Mouse (Mus musculus): Measurements from ENCODE around the gene Ccdc85a. TPM values are rescaled to one million over a fixed set of nuclear protein-coding genes. Genes with fewer than 3 reads are reported as not detected.
A peak's percentile ranks its signal among the peaks of the same experiment; 100 is the strongest.

The Ccdc85a gene
- polyA plus RNA-seq (2014; fragmentation: Nextera tagmentation; extraction: Ambion mirVana), result 5.0 and 6.1 TPM in 2 replicates

- Histone ChIP-seq H3K4me3 (ENCODE audit: low read depth, low read length) (peak within 1 kb of the TSS; percentile 61), H3K27me3 (ENCODE audit: control insufficient read depth, insufficient read depth, low read length) (peaks cover 11% of the 10 kb centered on the region), H3K9me3 (ENCODE audit: control insufficient read depth, low read length) (no peaks in the 10 kb centered on the region), H3K4me1 (ENCODE audit: control insufficient read depth, insufficient read depth, low read length) (peaks cover 2% of the 10 kb centered on the region; the same call in 1 of the 2 replicates), H3K4me2 (ENCODE audit: low read depth) (peak within 1 kb of the TSS; percentile 98), H3K36me3 (ENCODE audit: control insufficient read depth, insufficient read depth, low read length) (no peaks in the 10 kb centered on the region), H3K27ac (ENCODE audit: low read depth, low read length) (no peak within 1 kb of the TSS), H3K9ac (ENCODE audit: low read length) (peak within 1 kb of the TSS; percentile 46)
- peak; percentile 97 for ATAC-seq (ENCODE audit: insufficient read depth, low FRiP score, low TSS enrichment)
- WGBS, result under 1% methylated on average over 25 of the region's 25 CpGs
- DNase-seq (ENCODE audit: low spot score), result peak; percentile 89
Measured at GRCm38 (mm10) chr11:28583911-28584434, at the start of gene Ccdc85a. Gene Ccdc85a, minus strand, starts transcription at chr11:28584324.

GRCm38 (mm10) chr11:28633571-28634125 is 49.5 kb upstream of the Ccdc85a start:
- Histone ChIP-seq H3K9ac (ENCODE audit: low read length) (no peak overlapping the region), H3K27me3 (ENCODE audit: control insufficient read depth, insufficient read depth, low read length) (no peaks in the 10 kb centered on the region), H3K9me3 (ENCODE audit: control insufficient read depth, low read length) (no peaks in the 10 kb centered on the region), H3K4me2 (ENCODE audit: low read depth) (no peak overlapping the region), H3K27ac (ENCODE audit: low read depth, low read length) (no peak overlapping the region), H3K36me3 (ENCODE audit: control insufficient read depth, insufficient read depth, low read length) (no peaks in the 10 kb centered on the region), H3K4me1 (ENCODE audit: control insufficient read depth, insufficient read depth, low read length) (no peaks in the 10 kb centered on the region), H3K4me3 (ENCODE audit: low read depth, low read length) (no peak overlapping the region)
- WGBS, result 32% methylated on average over 1 of the region's 1 CpGs
- no peak for DNase-seq (ENCODE audit: low spot score)
- no peak for ATAC-seq (ENCODE audit: insufficient read depth, low FRiP score, low TSS enrichment)

- Histone ChIP-seq H3K36me3 (ENCODE audit: control insufficient read depth, insufficient read depth, low read length) (no peaks in the 10 kb centered on the region), H3K27ac (ENCODE audit: low read depth, low read length) (no peak overlapping the region), H3K9me3 (ENCODE audit: control insufficient read depth, low read length) (no peaks in the 10 kb centered on the region), H3K9ac (ENCODE audit: low read length) (no peak overlapping the region), H3K4me2 (ENCODE audit: low read depth) (no peak overlapping the region), H3K4me3 (ENCODE audit: low read depth, low read length) (no peak overlapping the region), H3K27me3 (ENCODE audit: control insufficient read depth, insufficient read depth, low read length) (no peaks in the 10 kb centered on the region), H3K4me1 (ENCODE audit: control insufficient read depth, insufficient read depth, low read length) (no peaks in the 10 kb centered on the region)
- DNase-seq (ENCODE audit: low spot score) (no peak), ATAC-seq (ENCODE audit: insufficient read depth, low FRiP score, low TSS enrichment) (no peak)
- WGBS, result 95% methylated on average over 1 of the region's 1 CpGs
Measured at GRCm38 (mm10) chr11:28633093-28633492, 49.0 kb upstream of the Ccdc85a start.

DNA sequence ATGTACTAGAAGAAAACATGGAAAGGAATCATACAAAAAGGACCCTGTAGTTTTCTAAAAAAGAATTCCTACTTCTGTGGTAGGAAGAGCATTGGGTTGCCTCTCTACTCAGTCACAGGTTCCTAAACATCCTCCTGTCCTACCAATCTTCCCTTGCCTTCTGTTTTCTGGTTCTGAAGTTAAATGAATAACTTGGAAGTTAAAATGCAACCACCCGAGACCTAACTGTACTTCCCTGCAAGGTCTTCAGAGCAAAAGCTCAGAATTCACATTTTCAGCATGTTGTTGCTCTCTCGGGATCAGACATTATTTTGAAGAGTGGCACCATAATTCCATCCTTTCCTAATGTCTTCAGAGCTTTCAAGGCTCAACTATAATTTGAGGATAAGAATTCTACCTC is 46.6 kb upstream of the Ccdc85a start:
- Histone ChIP-seq H3K4me3 (ENCODE audit: low read depth, low read length) (no peak overlapping the region), H3K9ac (ENCODE audit: low read length) (no peak overlapping the region), H3K27me3 (ENCODE audit: control insufficient read depth, insufficient read depth, low read length) (no peaks in the 10 kb centered on the region), H3K36me3 (ENCODE audit: control insufficient read depth, insufficient read depth, low read length) (no peaks in the 10 kb centered on the region), H3K4me2 (ENCODE audit: low read depth) (no peak overlapping the region), H3K9me3 (ENCODE audit: control insufficient read depth, low read length) (no peaks in the 10 kb centered on the region), H3K27ac (ENCODE audit: low read depth, low read length) (no peak overlapping the region), H3K4me1 (ENCODE audit: control insufficient read depth, insufficient read depth, low read length) (no peaks in the 10 kb centered on the region)
- 83% methylated on average over 2 of the region's 2 CpGs for WGBS
- ATAC-seq (ENCODE audit: insufficient read depth, low FRiP score, low TSS enrichment) (no peak), DNase-seq (ENCODE audit: low spot score) (no peak)

DNA sequence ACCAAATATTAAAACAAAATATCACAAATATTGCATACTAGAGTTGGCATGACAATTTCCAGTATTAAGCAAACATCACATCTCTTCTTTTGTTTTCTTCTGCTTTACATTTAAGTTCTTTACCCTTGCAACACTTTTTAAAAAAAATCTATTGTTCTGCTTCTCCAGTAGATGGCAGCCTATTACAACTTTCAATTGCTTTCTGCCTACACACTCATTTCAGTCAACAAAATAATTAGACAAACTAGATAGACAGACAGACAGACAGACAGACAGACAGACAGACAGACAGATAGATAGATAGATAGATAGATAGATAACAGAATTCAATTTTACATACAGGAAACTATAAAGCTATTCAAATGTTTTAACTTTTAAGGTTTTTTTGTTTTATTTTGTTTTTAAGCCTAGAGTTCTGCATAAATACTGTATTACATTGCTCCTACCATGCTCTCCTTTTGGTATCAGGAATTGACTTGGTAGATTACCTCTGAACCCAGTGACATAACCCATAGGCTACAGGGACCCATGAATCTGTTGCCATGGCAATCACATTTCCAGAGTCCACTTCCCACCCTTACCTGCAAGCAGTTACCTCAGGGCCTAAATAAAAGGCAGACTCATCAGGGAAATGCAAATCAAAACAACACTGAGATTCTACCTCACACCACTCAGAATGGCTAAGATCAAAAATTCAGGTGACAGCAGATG is 26.8 kb upstream of the Ccdc85a start:
- Histone ChIP-seq H3K4me1 (ENCODE audit: control insufficient read depth, insufficient read depth, low read length) (no peaks in the 10 kb centered on the region), H3K9ac (ENCODE audit: low read length) (no peak overlapping the region), H3K9me3 (ENCODE audit: control insufficient read depth, low read length) (no peaks in the 10 kb centered on the region), H3K36me3 (ENCODE audit: control insufficient read depth, insufficient read depth, low read length) (no peaks in the 10 kb centered on the region), H3K27me3 (ENCODE audit: control insufficient read depth, insufficient read depth, low read length) (no peaks in the 10 kb centered on the region), H3K4me2 (ENCODE audit: low read depth) (no peak overlapping the region), H3K4me3 (ENCODE audit: low read depth, low read length) (no peak overlapping the region), H3K27ac (ENCODE audit: low read depth, low read length) (no peak overlapping the region)
- ATAC-seq (ENCODE audit: insufficient read depth, low FRiP score, low TSS enrichment) (no peak), DNase-seq (ENCODE audit: low spot score) (no peak)

- Histone ChIP-seq H3K36me3 (ENCODE audit: control insufficient read depth, insufficient read depth, low read length) (no peaks in the 10 kb centered on the region), H3K4me1 (ENCODE audit: control insufficient read depth, insufficient read depth, low read length) (peaks cover 2% of the 10 kb centered on the region; the same call in 1 of the 2 replicates), H3K27me3 (ENCODE audit: control insufficient read depth, insufficient read depth, low read length) (peaks cover 11% of the 10 kb centered on the region), H3K27ac (ENCODE audit: low read depth, low read length) (no peak overlapping the region), H3K4me2 (ENCODE audit: low read depth) (peak overlapping the region; percentile 98), H3K9ac (ENCODE audit: low read length) (peak overlapping the region; percentile 46), H3K9me3 (ENCODE audit: control insufficient read depth, low read length) (no peaks in the 10 kb centered on the region), H3K4me3 (ENCODE audit: low read depth, low read length) (peak overlapping the region; percentile 61)
- under 1% methylated on average over 63 of the region's 63 CpGs for WGBS
- no peak for DNase-seq (ENCODE audit: low spot score)
- ATAC-seq (ENCODE audit: insufficient read depth, low FRiP score, low TSS enrichment), result peak; percentile 25
Measured at GRCm38 (mm10) chr11:28583138-28583910, 800 bp downstream of the Ccdc85a start.

GRCm38 (mm10) chr11:28582218-28582617 is 1.9 kb downstream of the Ccdc85a start:
- 12% methylated on average over 5 of the region's 5 CpGs for WGBS
- Histone ChIP-seq H3K27ac (ENCODE audit: low read depth, low read length) (no peak overlapping the region), H3K4me2 (ENCODE audit: low read depth) (peak overlapping the region; percentile 98), H3K27me3 (ENCODE audit: control insufficient read depth, insufficient read depth, low read length) (peaks cover 11% of the 10 kb centered on the region), H3K9me3 (ENCODE audit: control insufficient read depth, low read length) (no peaks in the 10 kb centered on the region), H3K4me1 (ENCODE audit: control insufficient read depth, insufficient read depth, low read length) (peaks cover 2% of the 10 kb centered on the region; the same call in 1 of the 2 replicates), H3K36me3 (ENCODE audit: control insufficient read depth, insufficient read depth, low read length) (no peaks in the 10 kb centered on the region), H3K4me3 (ENCODE audit: low read depth, low read length) (peak overlapping the region; percentile 61), H3K9ac (ENCODE audit: low read length) (no peak overlapping the region)
- ATAC-seq (ENCODE audit: insufficient read depth, low FRiP score, low TSS enrichment) (no peak), DNase-seq (ENCODE audit: low spot score) (no peak)

GRCm38 (mm10) chr11:28572423-28572822 is 11.7 kb downstream of the Ccdc85a start:
- Histone ChIP-seq H3K4me1 (ENCODE audit: control insufficient read depth, insufficient read depth, low read length) (no peaks in the 10 kb centered on the region), H3K36me3 (ENCODE audit: control insufficient read depth, insufficient read depth, low read length) (no peaks in the 10 kb centered on the region), H3K27me3 (ENCODE audit: control insufficient read depth, insufficient read depth, low read length) (no peaks in the 10 kb centered on the region), H3K27ac (ENCODE audit: low read depth, low read length) (no peak overlapping the region), H3K4me3 (ENCODE audit: low read depth, low read length) (no peak overlapping the region), H3K9me3 (ENCODE audit: control insufficient read depth, low read length) (no peaks in the 10 kb centered on the region), H3K9ac (ENCODE audit: low read length) (no peak overlapping the region), H3K4me2 (ENCODE audit: low read depth) (no peak overlapping the region)
- DNase-seq (ENCODE audit: low spot score) (no peak), ATAC-seq (ENCODE audit: insufficient read depth, low FRiP score, low TSS enrichment) (no peak)
- WGBS, result 79% methylated on average over 1 of the region's 1 CpGs
